Mouse (Mus musculus): Measurements from ENCODE around the gene Cyp2s1.

The Cyp2s1 gene

GRCm38 (mm10) chr7:25816241-25816919, at the start of gene Cyp2s1:
TSS of gene Cyp2s1 (minus strand) at chr7:25816913.
- DNase-seq: peak; percentile 18

- no peak for DNase-seq
These were observed 48.1 kb upstream of the Cyp2s1 start for GRCm38 (mm10) chr7:25864861-25865260.

- DNase-seq: no peak
These were observed 47.0 kb upstream of the Cyp2s1 start for GRCm38 (mm10) chr7:25863756-25864155.

GRCm38 (mm10) chr7:25862365-25862764, 45.7 kb upstream of the Cyp2s1 start:
- no peak for DNase-seq

GRCm38 (mm10) chr7:25859962-25860870, 43.5 kb upstream of the Cyp2s1 start:
- peak in 1 of 2 experiments; percentile 2 for DNase-seq

GRCm38 (mm10) chr7:25855082-25855481, 38.4 kb upstream of the Cyp2s1 start:
- DNase-seq: peak; percentile 75 to 78

- DNase-seq: no peak
These were observed 31.7 kb upstream of the Cyp2s1 start for GRCm38 (mm10) chr7:25848444-25848812.

- peak; percentile 89 to 90 for DNase-seq
These were observed 31.2 kb upstream of the Cyp2s1 start for GRCm38 (mm10) chr7:25847722-25848443.

- DNase-seq: no peak
These were observed 28.2 kb upstream of the Cyp2s1 start for GRCm38 (mm10) chr7:25844885-25845284.

GRCm38 (mm10) chr7:25844423-25844822, 27.7 kb upstream of the Cyp2s1 start:
- no peak for DNase-seq

GRCm38 (mm10) chr7:25843492-25843891, 26.8 kb upstream of the Cyp2s1 start:
- no peak for DNase-seq

GRCm38 (mm10) chr7:25840908-25841307, 24.2 kb upstream of the Cyp2s1 start:
- no peak for DNase-seq

GRCm38 (mm10) chr7:25835188-25835891, 18.6 kb upstream of the Cyp2s1 start:
- no peak for DNase-seq

GRCm38 (mm10) chr7:25831557-25832530, 15.1 kb upstream of the Cyp2s1 start:
- no peak for DNase-seq

GRCm38 (mm10) chr7:25830251-25830650, 13.5 kb upstream of the Cyp2s1 start:
- DNase-seq: no peak

- DNase-seq: peak; percentile 40 to 46
These were observed 10.5 kb upstream of the Cyp2s1 start for GRCm38 (mm10) chr7:25827199-25827598.

- DNase-seq: peak in 1 of 2 experiments; percentile 11
These were observed 9.3 kb upstream of the Cyp2s1 start for GRCm38 (mm10) chr7:25826029-25826428.

GRCm38 (mm10) chr7:25825043-25825442, 8.3 kb upstream of the Cyp2s1 start:
- DNase-seq: no peak

GRCm38 (mm10) chr7:25815571-25815970, 1.1 kb downstream of the Cyp2s1 start:
- no peak for DNase-seq

- DNase-seq: no peak
These were observed 2.0 kb downstream of the Cyp2s1 start for GRCm38 (mm10) chr7:25814711-25815110.

GRCm38 (mm10) chr7:25812195-25812594, 4.5 kb downstream of the Cyp2s1 start:
- DNase-seq: no peak

All from B cell, adult 2 months (primary cell).